Mouse (Mus musculus): ENCODE results near the gene Etv6.

Etv6 gene

DNA sequence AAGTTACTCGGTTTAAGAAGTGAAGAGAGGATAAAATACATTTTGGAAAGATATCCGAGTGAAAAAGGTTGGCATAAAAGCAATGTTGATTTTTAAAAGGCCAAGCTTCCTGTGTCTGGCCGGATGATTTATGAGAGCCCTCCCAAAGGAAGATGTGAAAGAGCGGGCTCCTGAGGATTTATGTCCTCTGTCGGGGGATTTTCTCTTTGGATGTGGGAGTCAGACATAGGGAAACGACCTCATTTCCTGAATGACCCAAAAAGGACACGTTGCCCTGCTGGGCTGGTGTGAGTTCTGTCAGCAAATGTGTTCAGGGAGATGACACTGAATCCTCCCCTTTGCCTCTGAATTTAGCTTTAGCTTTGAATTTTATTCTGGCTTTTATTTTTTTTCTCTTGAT lies 8.0 kb downstream of the Etv6 start:
- CTCF ChIA-PET, result interaction anchor here (0.7 kb wide), 2 partner anchors 20 to 65 kb away, joined by 6 to 7 read pairs; no protein-coding TSS in a partner anchor

DNA sequence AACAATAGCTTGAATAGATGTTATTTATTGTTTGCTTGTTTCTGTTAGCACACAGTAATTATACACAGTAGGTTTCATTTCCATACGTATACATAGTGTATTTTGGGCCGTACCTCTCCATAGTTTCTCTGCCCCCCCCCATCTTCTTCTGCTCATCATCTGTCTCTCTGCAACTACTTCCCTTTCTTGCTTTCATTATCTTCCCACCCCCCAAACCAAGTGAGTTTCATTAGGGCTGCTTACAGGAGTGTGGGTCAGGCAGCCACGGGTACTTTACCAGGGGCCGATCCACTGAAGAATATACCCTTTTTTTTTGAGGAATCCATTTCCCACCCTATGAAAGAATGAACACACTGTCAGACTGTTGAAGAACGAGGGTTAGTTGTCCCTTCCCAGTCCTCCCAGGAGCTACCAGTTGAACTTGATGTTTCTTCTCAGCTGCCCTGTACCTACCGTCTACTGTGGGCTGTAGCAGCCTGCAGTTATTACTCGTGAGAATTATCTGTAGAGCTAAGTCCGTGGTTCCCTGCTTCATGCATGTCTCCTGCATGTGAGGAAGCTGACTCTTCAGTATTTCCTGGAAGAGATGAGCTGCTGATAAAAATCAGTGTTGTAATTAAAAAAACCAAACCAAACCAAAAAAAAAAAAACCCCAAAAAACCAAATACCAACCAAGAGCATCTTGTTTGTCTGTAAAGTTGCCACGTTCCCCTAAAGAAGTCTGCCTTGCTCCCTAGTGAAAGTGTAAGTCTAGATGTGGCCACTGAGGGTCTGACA lies 9.8 kb downstream of the Etv6 start:
- CTCF ChIA-PET, result interaction anchor here (0.6 kb wide), 1 partner anchor 15 kb away, joined by 10 read pairs; no protein-coding TSS in a partner anchor

DNA sequence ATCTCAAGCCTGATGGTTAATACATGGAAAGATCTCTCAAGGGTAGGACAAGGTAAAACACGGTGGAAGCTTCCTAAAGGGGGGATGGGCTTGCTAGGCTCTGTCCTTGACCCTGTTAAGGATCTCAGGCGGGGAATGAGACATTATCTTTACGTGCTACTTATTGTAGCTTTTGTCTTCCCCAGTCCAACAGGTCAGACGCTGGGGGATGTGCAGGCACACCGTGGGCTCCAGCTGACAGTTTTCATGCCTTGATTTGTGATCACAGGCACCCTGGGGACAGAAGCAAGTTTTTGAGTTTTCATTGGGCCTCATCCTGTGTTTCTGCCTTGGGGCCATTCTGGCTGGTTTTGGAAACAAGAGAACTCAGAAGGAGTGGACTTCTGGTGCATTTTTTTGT lies 10.6 kb downstream of the Etv6 start:
- CTCF ChIA-PET, result interaction anchor here (0.6 kb wide), 1 partner anchor 740 kb away, joined by 3 read pairs; no protein-coding TSS in a partner anchor

DNA sequence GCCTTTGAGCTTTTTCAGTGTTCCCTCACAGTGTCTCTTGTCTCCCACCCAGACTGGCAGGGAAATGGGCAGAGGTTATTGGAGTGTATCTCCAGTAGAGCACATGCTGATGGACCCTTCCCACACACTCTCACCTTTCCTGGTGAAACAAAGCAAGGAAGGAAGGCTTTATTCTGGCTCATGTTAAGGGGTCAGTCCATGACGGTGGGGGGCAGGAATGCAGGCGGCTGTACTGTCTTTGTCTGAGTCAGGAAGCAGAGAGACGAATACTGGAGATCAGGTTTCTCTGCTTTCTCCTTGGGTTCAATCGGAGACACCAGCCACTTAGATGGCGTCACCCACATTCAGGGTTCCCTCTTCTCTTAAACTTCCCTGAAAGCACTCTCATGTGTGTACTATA lies 11.7 kb downstream of the Etv6 start:
- CTCF ChIA-PET, result no interaction called here

DNA sequence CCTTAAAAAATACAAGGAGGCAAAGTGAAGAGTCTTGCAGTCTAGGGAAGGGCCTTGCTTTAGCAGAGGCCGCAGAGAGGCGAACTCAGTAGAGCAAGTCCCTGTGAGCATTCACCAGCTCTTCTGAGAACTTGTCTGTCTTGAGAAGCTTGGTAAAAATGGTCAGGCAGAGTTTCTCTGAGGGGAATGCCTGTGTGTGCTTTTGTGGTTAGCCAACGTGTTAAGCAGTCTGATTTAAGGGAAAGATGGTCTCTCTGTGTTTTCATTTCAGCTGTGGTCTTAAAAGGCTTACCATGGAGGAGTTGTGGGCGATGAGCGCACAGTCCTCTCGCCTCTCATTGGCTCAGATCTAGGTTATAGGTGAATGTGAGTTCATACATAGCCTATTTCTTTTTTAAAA lies 12.5 kb downstream of the Etv6 start:
- CTCF ChIA-PET, result no interaction called here

DNA sequence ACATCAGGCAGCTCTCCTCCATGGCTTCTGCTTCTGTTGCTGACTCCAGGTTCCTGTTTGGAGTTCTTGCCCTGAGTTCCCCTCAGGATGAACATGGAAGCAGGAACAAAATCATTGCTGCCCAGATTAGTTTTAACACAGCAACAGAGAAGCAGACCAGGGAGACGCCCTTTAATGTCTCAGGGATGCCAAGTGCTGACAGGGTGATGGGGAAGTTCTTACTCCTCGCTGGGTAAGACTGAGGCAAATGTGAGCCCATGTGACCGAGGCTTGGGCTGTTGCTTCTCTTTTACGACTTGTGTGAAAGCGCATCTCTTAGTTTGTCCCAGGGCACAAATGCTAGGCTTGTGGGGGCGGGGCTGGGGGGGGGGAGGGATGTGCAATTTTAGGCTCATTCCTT lies 13.5 kb downstream of the Etv6 start:
- CTCF ChIA-PET, result no interaction called here

DNA sequence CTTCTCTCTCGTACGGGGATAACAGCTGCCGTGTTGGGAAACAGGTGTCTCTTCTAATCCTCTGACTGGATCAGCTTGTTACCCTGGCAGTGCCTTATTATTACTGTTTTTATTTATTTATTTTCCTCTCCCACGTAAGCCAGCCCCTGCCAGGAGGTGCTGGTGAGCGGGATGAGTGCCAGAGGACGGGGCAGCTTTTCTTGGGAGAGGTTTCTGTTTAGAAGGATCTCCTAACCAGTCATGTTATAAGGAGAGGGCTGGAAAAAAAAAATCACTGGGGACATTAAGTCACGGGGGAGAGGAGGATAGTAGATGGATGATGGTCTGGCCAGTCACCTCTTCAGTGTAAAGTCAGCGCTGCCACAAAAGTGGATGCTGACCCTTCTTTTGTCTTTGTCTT lies 15.0 kb downstream of the Etv6 start:
- CTCF ChIA-PET, result no interaction called here

DNA sequence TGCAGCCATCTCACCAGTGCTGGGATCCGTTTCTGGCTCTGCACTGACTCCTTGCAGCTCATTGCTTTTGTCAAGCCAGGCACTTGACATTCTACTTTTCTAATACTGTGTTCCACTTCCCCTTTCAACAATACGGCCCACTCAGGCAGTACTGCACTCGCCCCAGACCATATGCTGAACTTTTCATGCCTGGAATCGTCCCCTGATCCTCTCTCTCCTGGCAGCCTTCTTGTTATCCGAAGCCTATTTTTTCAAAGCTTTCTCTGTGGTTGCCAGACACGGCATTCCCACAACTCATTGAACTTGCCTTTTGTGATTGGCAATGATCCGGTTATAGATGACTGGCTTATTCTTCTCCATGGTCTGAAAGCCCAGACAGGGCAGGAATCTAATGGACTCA lies 16.4 kb downstream of the Etv6 start:
- CTCF ChIA-PET, result no interaction called here

DNA sequence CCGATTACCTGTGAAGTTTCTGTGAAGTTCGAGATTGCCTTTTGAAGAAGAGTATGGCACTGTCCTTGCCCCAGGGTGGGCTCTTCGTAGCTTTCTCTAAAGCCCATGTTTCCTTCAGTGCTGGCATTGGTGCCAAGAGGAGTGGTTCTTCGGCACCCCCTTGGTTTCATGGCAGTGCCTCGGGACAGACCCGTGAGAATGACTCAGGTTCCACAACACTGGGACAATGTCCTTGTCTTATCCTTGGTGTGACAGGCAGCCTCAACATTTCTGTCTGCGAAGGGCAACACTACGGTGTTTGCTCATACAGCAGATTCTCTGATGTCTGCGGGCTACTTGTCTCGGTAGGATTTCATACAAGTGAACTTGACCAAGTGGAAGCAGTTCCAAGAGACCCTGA lies 17.6 kb downstream of the Etv6 start:
- CTCF ChIA-PET, result interaction anchor here (1.0 kb wide), 1 partner anchor 32 kb away, joined by 3 read pairs; no protein-coding TSS in a partner anchor

DNA sequence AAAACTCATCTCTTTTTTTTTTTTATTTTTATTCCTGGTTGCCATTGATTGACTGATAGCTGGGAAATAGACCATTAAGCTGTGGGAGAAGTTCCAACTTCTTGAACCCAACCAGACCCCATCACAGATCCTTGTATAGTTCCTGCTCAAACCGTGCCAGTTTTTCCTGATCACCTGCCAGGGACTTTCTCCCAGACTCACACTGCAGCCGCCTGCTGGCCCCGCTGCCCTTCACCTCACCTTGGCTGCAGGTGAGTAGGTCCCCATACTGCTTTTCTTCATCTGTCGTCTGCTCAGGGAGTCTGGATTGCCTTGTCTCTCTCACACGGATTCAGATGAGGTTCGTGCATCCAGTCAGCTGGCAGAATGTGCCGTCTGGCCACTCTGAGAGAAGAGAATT lies 18.1 kb downstream of the Etv6 start:
- CTCF ChIA-PET, result interaction anchor here (1.0 kb wide), 1 partner anchor 32 kb away, joined by 3 read pairs; no protein-coding TSS in a partner anchor

DNA sequence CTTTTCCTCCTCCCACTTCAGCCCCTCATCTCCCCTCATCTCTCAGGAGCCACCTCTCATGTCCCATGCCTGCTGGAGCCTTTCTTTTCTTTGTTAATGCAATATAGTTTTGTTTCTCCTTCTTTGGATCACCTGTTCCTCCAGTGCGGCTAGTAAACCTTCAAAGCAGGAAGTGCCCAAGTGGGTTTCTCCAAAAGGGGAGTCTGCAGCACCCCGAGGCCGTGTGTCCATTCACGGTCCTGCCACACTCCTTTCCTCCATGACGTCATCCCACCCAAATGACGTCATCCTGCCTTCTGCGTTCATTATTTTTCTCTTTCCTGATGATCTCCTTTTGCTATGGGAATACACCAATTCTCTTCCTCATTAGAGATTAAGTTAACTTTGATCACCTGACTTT lies 20.1 kb downstream of the Etv6 start:
- CTCF ChIA-PET, result no interaction called here

DNA sequence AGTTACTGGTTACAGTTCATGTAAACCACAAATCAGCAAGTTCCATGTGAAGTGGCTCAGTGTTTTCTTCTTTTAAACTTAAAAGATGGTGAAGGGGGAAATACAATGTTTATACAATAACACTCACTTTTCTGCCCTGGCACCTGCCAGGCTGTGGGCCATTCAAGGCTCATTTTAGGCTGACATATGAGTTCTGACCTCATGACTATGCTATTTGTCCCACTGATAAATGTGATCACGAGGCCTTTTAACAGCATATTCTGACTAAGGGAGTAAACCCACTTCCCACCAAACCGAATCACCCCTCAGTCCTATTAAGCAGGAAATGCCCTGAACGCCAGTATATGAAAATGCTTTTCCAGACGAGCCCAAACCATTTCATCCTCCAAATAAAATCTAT lies 23.0 kb downstream of the Etv6 start:
- CTCF ChIA-PET, result interaction anchor here (0.6 kb wide), 1 partner anchor 27 kb away, joined by 3 read pairs; no protein-coding TSS in a partner anchor

DNA sequence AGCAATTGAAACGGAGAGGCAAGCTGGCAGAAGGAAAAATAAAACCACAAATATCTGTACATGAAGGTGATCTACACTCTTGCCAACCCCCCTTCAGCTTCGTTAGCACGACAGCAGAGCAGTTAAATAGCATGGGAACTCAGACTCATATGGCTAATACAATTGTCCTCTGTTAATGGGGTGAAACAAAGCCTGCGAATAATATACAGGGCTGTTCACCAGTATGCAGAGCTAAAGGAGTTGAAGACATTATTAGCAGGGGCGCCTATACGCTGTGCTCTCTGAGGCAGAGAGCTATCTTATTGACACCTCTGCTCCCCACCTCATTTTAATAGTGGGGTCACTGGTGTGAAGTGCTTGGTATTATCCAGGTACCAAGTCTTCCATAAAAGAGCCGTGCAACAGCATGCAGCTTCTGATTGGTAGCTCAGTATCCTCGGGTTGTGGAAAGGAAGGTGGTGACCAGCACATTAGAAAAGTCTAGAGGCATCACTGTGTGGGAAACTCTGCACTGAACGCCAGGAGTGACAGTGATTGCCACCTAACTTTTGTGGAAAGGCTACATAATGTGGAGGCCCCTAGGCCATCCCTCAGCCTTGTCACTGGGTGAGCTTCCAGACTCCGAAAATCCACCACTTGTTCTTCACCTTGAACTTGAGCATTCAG lies 23.5 kb downstream of the Etv6 start:
- CTCF ChIA-PET, result interaction anchor here (0.6 kb wide), 1 partner anchor 27 kb away, joined by 3 read pairs; no protein-coding TSS in a partner anchor

DNA sequence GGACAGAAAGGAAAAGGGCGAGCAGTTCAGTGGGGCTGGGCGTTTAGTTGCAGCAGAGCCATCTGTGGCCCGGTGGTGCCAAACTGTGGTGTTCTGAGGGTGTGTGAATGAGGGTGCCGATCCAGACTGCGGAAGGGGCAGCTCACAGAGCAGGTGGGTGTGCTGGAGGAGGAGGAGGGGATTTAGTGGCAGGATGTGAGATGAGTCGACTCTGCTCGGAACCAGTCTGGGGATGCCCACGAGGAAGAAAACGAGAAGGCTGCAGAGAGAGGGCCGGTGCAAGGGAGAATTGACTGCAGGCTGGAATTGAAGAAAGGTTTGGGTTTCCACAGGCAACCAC lies 24.0 kb downstream of the Etv6 start:
- CTCF ChIA-PET, result no interaction called here

DNA sequence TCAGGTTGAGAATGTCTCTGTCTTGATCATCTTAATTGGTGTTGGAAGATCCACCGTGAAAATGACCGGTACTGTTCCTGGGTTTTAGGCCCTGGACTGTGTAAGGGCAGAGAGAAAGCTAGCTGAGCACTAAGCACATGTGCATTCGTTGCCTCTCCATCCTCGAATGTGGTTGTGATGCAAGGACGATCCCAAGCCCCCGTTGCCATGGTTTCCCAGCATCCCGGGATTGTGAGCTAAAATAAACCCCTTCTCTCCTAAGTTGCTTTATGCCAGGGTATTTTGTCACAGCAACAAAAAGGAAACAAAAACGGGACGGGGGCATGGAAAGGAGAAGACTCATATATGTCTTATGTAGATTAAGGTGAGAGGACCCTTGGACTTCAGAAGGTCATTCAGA lies 24.5 kb downstream of the Etv6 start:
- CTCF ChIA-PET, result no interaction called here

DNA sequence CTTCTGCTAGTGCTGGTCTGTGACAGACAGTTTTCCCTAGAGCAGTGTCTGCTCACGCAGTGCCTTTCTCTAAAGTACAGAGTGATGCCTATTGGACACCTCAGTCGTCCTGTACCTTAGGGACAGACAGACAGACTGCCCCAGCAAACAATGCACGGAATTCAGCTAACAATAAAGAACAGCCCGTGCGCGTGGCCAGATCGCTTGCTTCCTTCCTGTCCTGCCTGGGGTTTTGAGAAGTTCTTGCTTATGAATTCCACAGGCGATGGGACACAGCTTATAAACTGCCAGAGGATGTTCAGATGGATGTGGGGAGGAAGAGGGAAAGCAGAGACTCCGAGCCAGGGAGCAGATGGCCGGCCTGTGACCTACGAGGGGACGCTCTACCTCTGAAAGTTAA lies 25.3 kb downstream of the Etv6 start:
- CTCF ChIA-PET, result no interaction called here

DNA sequence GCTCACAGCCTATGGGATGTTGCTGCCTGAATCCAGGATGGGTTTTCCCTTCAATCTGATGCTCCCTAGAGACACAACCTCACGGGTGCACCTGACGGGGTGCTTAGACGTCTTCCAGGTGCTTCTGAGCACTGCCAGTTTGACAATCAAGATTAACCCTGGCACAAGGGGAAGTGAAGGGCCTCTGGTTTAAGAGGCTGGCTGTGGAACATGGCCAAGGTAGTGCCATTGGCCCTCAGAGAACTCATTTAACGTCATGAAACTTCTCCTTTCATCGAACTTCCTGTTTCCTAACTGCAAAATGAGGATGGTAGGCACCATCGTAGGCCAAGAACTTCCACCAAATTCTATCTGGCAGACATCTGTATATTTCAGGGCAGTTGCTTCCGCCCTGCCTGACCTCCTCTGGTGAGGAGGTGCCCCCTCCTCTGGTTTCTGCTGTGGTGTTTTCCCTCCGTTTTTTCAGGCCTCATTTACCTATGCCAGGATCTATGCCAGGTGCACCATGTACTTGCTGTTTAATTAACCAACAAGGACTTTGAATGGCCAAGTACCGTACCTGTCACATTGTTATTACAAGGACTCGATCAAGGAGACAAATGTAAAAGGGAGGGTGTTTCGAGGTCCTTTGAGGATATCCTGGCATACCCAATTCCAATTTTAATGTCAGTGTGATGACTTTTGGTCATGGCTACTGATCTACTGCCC lies 29.7 kb downstream of the Etv6 start:
- CTCF ChIA-PET, result no interaction called here

DNA sequence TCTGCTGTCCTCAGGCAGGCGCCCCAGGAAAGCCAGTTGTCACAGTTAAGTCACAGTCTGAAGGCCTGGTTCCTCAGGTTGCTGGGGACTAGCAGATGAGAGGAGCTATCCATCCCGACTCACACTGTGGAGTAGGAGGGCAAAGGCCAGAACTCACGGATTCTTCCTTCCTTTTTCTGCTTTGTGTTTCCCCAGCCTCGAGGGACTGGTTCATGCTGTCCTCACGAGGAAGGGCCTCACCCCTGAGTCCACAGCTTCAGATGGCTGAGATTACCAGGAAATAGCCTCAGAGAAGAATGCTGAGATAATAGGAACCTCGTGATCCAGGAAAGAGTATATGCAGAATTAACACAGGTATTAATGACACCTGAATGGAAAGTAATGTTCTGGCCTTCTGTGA lies 30.6 kb downstream of the Etv6 start:
- CTCF ChIA-PET, result interaction anchor here (0.6 kb wide), 1 partner anchor 302 kb away, joined by 3 read pairs; no protein-coding TSS in a partner anchor

DNA sequence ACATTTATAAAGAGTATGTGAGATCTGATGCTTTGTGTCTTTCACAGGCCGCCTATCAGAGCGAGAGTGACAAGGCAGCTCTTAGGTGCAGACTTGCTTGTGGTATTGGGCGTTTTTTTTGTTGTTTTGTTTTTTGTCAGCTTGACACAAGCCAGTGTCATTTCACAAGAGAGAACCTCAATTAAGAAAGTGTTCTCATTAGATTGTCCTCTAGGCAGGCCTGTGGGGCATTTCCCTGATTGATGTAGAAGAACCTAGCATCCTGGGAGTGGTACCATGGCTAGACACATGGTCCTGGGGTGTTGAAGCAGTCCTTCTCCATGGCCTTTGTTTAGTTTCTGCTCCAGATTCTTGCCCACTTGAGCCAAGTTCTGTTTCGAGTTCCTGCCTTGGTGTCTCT lies 31.5 kb downstream of the Etv6 start:
- CTCF ChIA-PET, result no interaction called here

DNA sequence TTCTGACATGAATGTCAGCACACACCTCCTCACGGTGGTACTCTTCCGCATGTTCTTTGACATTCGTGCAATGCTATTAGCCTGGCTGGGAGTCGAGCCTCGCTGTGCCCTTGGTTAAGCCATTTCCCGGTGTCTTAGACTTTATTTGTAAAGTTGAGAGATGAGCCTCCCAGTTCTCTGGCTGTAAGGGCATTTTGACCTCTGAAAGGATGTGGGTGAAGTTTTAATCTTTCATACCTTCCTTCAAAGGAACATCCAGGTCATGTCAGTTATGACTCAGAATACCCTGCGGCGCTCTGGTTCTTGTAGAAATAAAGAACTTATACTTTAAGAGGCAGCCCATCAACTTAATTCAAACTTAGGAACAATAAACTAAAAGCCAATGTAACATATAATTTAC lies 32.0 kb downstream of the Etv6 start:
- CTCF ChIA-PET, result no interaction called here

DNA sequence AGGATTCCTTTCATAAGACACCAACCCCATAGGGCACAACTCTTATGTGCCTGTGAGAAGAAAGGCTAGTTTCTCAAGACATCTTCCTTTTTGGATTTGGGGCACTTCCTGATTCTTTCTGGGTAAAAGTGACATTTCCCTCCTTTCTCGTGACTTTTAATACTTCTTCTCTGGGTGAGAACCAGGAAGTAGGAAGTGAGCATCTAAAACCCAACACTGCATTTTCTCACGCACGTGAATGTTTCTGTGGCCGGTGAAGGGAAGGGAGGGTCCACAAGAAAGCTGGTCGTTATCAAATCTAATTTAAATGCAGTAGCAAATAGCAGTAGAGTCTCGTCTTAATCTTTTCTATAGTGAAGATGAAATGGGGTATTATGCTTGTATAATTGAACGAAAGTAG lies 36.9 kb downstream of the Etv6 start:
- CTCF ChIA-PET, result no interaction called here

DNA sequence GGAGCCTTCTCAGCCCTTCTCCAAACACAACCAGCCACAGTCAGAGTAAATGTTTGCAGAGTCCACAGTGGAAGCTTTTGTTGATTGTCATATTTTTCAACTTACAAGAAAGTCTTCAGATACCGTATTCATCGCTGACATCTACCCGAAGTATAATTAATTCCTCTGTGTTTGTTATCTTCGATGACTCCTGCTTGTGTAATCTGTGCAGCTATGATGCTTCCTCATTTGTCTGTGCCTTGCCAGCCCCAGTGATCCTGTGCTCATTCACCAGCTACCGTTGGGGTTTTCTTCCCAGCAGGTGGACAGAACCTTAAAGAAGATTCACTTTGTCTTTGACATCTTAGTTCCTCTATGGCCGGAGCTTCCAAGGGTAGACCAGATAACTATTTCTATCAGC lies 37.4 kb downstream of the Etv6 start:
- CTCF ChIA-PET, result no interaction called here

DNA sequence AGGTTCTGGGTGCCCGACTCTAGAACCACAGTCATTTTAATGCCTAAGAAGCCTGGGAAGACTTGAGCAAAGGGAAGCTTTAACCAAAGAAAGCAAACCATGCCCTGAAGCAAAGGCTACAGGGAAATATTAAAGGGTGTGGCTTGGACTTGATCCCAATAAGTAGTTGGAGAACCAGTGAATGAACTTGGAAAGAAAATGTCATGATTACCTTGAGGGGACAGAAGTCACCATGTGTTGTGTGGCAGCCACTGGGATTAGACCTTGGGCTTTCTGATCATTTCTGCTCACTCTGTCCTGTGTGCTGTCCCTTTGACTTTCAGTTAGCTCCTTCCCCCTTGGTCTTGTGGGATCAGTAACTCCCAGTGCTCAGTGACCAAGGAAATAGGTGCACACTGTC lies 38.9 kb downstream of the Etv6 start:
- CTCF ChIA-PET, result no interaction called here
